Mouse (Mus musculus) hindbrain, embryonic 11.5 days (tissue): ENCODE measurements around the gene Sort1. TPM values are rescaled to one million over a fixed set of nuclear protein-coding genes. Genes with fewer than 3 reads are reported as not detected.
"Not testable (repeated sequence)": the region's sequence is repeated elsewhere in the genome, so short reads cannot be mapped to it uniquely, and the experiment has no call there.

ENCODE experiments used
- ATAC-seq: fragments of 200-750 bp; cut with Nextera tagmentation; 2 replicates; pipeline ENCODE4 v1.8.0; 2017; ENCODE audit warnings: mild to moderate bottlenecking, moderate TSS enrichment, moderate library complexity; ENCODE audit not compliant: low FRiP score
- DNase-seq: peaks from one replicate; pipeline ENCODE4 v3.0.0-alpha.2; 2015; ENCODE audit warnings: low spot score
- H3K27ac ChIP-seq: fragments of 300-500 bp; sonication (generic); 2 replicates; pipeline ENCODE4 v1.5.1; 2014; ENCODE audit warnings: mild to moderate bottlenecking, low read depth, low read length
- H3K27me3 ChIP-seq: fragments of 300-500 bp; sonication (generic); 2 replicates; pipeline ENCODE4 v1.6.1; 2014; ENCODE audit warnings: mild to moderate bottlenecking, low read length, moderate library complexity, mixed read lengths; ENCODE audit not compliant: control insufficient read depth, insufficient read depth
- H3K36me3 ChIP-seq: fragments of 300-500 bp; sonication (generic); 2 replicates; pipeline ENCODE4 v1.6.1; 2014; ENCODE audit warnings: mild to moderate bottlenecking, low read length, moderate library complexity, mixed read lengths; ENCODE audit not compliant: control insufficient read depth, insufficient read depth
- H3K4me1 ChIP-seq: fragments of 300-500 bp; sonication (generic); replicated peaks from 2 replicates; pipeline ENCODE4 v1.6.1; 2014; ENCODE audit warnings: low read length, mixed read lengths; ENCODE audit not compliant: control insufficient read depth, insufficient read depth
- H3K4me2 ChIP-seq: fragments of 300-500 bp; sonication (generic); replicated peaks from 2 replicates; pipeline ENCODE4 v1.6.1; 2014; ENCODE audit warnings: mild to moderate bottlenecking, low read depth, low read length
- H3K4me3 ChIP-seq: fragments of 300-500 bp; sonication (generic); 2 replicates; pipeline ENCODE4 v1.5.1; 2014; ENCODE audit warnings: low read depth, low read length
- H3K9ac ChIP-seq: fragments of 300-500 bp; sonication (generic); 2 replicates; pipeline ENCODE4 v1.6.1; 2014; ENCODE audit warnings: low read depth, low read length
- H3K9me3 ChIP-seq: fragments of 300-500 bp; sonication (generic); 2 replicates; pipeline ENCODE4 v1.6.1; 2016; ENCODE audit warnings: low read length; ENCODE audit not compliant: control insufficient read depth
- WGBS: fragments of 180-500 bp; shearing (Covaris S2); extraction: QIAGEN DNeasy Blood & Tissue Kit; methylation state at CpG from one replicate; pipeline ENCODE4 v1.1.7; 2014; 5-methylcytosine and 5-hydroxymethylcytosine counted together
- polyA plus RNA-seq: library from polyadenylated mRNA; unstranded; fragments of >200 nt; fragmentation: Nextera tagmentation; extraction: Ambion mirVana; gene quantifications from 2 replicates; pipeline ENCODE4 v1.2.1, GENCODE M21; 2014

Sort1 gene
- polyA plus RNA-seq, result 20.2 and 27.5 TPM in 2 replicates

GRCm38 (mm10) chr3:108283781-108284601 is at the start of gene Sort1:
Gene Sort1, plus strand, starts transcription at chr3:108284082.
- peak; percentile 94 for DNase-seq
- peak; percentile 99 for ATAC-seq
- Histone ChIP-seq H3K4me3 (peak within 1 kb of the TSS; percentile 94), H3K4me2 (peak within 1 kb of the TSS; percentile 82), H3K27ac (peak within 1 kb of the TSS; percentile 88), H3K9me3 (no peaks in the 10 kb centered on the region), H3K9ac (peak within 1 kb of the TSS; percentile 92), H3K36me3 (no peaks in the 10 kb centered on the region), H3K27me3 (no peaks in the 10 kb centered on the region), H3K4me1 (peaks cover 13% of the 10 kb centered on the region)
- WGBS, result 0% methylated on average over 74 of the region's 109 CpGs

- H3K27ac ChIP-seq, H3K4me1 ChIP-seq, H3K9me3 ChIP-seq, H3K4me2 ChIP-seq, H3K9ac ChIP-seq, DNase-seq, H3K4me3 ChIP-seq, H3K36me3 ChIP-seq, H3K27me3 ChIP-seq, ATAC-seq: not testable (repeated sequence)
- 81% methylated on average over 4 of the region's 4 CpGs for WGBS
These were observed 46.3 kb upstream of the Sort1 start for GRCm38 (mm10) chr3:108237474-108238102.

GRCm38 (mm10) chr3:108241243-108241839 is 42.5 kb upstream of the Sort1 start:
- no peak for ATAC-seq
- no peaks in the 10 kb centered on the region for H3K36me3 ChIP-seq
- H3K27ac ChIP-seq, result no peak overlapping the region
- H3K4me2 ChIP-seq, result no peak overlapping the region
- no peaks in the 10 kb centered on the region for H3K9me3 ChIP-seq
- no peaks in the 10 kb centered on the region for H3K27me3 ChIP-seq
- H3K9ac ChIP-seq, result no peak overlapping the region
- DNase-seq, result no peak
- H3K4me1 ChIP-seq, result no peaks in the 10 kb centered on the region
- no peak overlapping the region for H3K4me3 ChIP-seq
- WGBS, result 91% methylated on average over 3 of the region's 3 CpGs

- no peaks in the 10 kb centered on the region for H3K27me3 ChIP-seq
- no peak overlapping the region for H3K4me3 ChIP-seq
- H3K9me3 ChIP-seq, result no peaks in the 10 kb centered on the region
- H3K4me1 ChIP-seq, result no peaks in the 10 kb centered on the region
- no peaks in the 10 kb centered on the region for H3K36me3 ChIP-seq
- no peak overlapping the region for H3K9ac ChIP-seq
- no peak for DNase-seq
- no peak overlapping the region for H3K4me2 ChIP-seq
- ATAC-seq, result no peak
- H3K27ac ChIP-seq, result no peak overlapping the region
- WGBS, result 98% methylated on average over 2 of the region's 2 CpGs
These were observed 37.0 kb upstream of the Sort1 start for GRCm38 (mm10) chr3:108246857-108247256.

- H3K27ac ChIP-seq, result 0 out of 2 replicates have a peak within 1 kb of the TSS, but pooled peaks have one; percentile 10
- peak; percentile 99 for ATAC-seq
These were observed 26.9 kb upstream of the Sort1 start, which contains the start of gene Psma5 for GRCm38 (mm10) chr3:108256719-108257637. Gene Psma5, plus strand, starts transcription at chr3:108256926.

GRCm38 (mm10) chr3:108257831-108258500 is 25.9 kb upstream of the Sort1 start:
- Histone ChIP-seq H3K27me3 (no peaks in the 10 kb centered on the region), H3K9ac (peak overlapping the region; percentile 78), H3K4me2 (peak overlapping the region; percentile 76), H3K9me3 (no peaks in the 10 kb centered on the region), H3K36me3 (no peaks in the 10 kb centered on the region; the same call in 1 of the 2 replicates), H3K27ac (no peak overlapping the region), H3K4me1 (no peaks in the 10 kb centered on the region), H3K4me3 (peak overlapping the region; percentile 84)
- ATAC-seq (no peak), DNase-seq (no peak)
- 74% methylated on average over 3 of the region's 3 CpGs for WGBS

More at GRCm38 (mm10) chr3:108256719-108257637, 26.9 kb upstream of the Sort1 start, which contains the start of gene Psma5:
- Histone ChIP-seq H3K4me2 (peak within 1 kb of the TSS; percentile 76), H3K4me1 (no peaks in the 10 kb centered on the region), H3K9ac (peak within 1 kb of the TSS; percentile 78), H3K4me3 (peak within 1 kb of the TSS; percentile 84), H3K27me3 (no peaks in the 10 kb centered on the region), H3K36me3 (no peaks in the 10 kb centered on the region), H3K9me3 (no peaks in the 10 kb centered on the region)
- under 1% methylated on average over 70 of the region's 79 CpGs for WGBS
- peak; percentile 99 for DNase-seq

- Histone ChIP-seq H3K27ac (no peak overlapping the region), H3K9me3 (no peaks in the 10 kb centered on the region), H3K4me2 (no peak overlapping the region), H3K9ac (no peak overlapping the region; the same call in 1 of the 2 replicates), H3K4me3 (no peak overlapping the region), H3K27me3 (no peaks in the 10 kb centered on the region), H3K36me3 (no peaks in the 10 kb centered on the region; the same call in 1 of the 2 replicates), H3K4me1 (no peaks in the 10 kb centered on the region)
- no peak for DNase-seq
- 62% methylated on average over 3 of the region's 3 CpGs for WGBS
- ATAC-seq, result no peak
These were observed 24.6 kb upstream of the Sort1 start for GRCm38 (mm10) chr3:108259319-108259718.
